Mouse (Mus musculus) E14TG2a.4 (cell line): ENCODE data around the gene Pomt1.

Source experiments
- CTCF ChIP-seq: conservative IDR thresholded peaks from 2 replicates; pipeline ENCODE4 v1.5.1; 2014; ENCODE audit warnings: low read length
- NANOG ChIP-seq: IDR thresholded peaks from 2 replicates; pipeline ENCODE4 v1.6.1; 2014; ENCODE audit warnings: borderline replicate concordance, low read length, mixed read lengths

- TF ChIP-seq CTCF (no peak), NANOG (no peak)
Measured at GRCm38 (mm10) chr2:32218541-32219334, 17.7 kb upstream of the Pomt1 start.
